Mouse (Mus musculus): ENCODE results near the gene Btbd9. TPM values are rescaled to one million over a fixed set of nuclear protein-coding genes. Genes with fewer than 3 reads are reported as not detected.
A peak's percentile ranks its signal among the peaks of the same experiment; 100 is the strongest.

Gene Btbd9
- polyA plus RNA-seq, 1 experiment from 2014 or later: 27.6 TPM

DNA sequence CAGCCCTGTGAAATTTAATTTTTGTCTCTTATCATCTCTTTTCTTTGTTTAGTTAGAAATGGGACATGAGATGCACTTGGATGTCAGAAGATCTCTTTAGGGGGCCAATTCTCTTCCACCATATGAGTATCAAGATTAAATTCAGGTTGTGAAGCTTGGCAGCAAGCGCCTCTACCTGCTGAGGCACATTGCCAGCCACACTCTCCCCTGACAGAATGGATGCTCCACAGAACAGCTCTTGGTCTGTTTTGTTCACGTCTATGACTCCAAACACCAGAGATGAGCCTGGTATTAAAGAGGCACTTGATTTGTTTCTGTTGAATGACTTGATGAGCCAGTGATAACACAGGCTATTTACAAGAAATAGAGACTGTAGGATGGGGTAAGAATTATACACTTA is 13.5 kb downstream of the Btbd9 start:
- ATAC-seq (no peak), DNase-seq (ENCODE audit: low read depth, low spot score) (no peak)
- ChIA-PET POLR2A (no interaction called here), CTCF (no interaction called here)
- TF ChIP-seq CTCF (IDR thresholded peaks at IDR 0.05): no peak
- in situ Hi-C loops (cut with MboI; ENCODE audit: low pct_unique_long_range_greater_than_20kb): no loop called here
- no peaks in the 10 kb centered on the region for H3K27me3 ChIP-seq

DNA sequence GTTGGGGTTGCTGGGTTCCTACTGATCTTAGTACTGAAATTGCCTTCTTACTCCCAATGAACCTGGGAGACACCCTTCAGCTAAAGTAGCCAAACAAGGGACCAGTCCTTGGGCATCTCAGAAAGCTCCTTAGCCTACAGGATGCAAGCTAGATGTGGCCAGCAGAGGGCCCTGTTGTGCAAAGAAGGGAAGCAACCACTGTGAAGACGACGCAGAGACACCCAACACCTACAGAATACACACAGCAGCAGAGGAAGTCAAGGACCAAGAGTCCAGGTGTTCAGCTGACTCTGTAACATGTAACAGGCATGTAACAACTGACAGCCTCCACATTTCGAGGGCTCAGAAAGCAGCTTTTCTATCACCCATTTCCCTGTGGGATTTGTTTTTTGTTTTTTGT is 16.8 kb downstream of the Btbd9 start:
- DNase-seq (ENCODE audit: low read depth, low spot score): no peak
- ATAC-seq: peak; percentile 55
- CTCF ChIA-PET: interaction anchor here (0.7 to 3.1 kb wide), 16 partner anchors 9 to 122 kb away, joined by 3 to 21 read pairs (median 4); no protein-coding TSS in a partner anchor
- in situ Hi-C loops (cut with MboI; ENCODE audit: low pct_unique_long_range_greater_than_20kb): loop anchor here (5.0 kb wide), 1 partner anchor 123 kb away; no protein-coding TSS in a partner anchor
- POLR2A ChIA-PET: interaction anchor here (1.1 to 1.7 kb wide), 2 partner anchors 10 to 30 kb away, joined by 3 to 5 read pairs; no protein-coding TSS in a partner anchor
- H3K27me3 ChIP-seq: no peaks in the 10 kb centered on the region
- TF ChIP-seq CTCF (IDR thresholded peaks at IDR 0.05): peak; percentile 94

DNA sequence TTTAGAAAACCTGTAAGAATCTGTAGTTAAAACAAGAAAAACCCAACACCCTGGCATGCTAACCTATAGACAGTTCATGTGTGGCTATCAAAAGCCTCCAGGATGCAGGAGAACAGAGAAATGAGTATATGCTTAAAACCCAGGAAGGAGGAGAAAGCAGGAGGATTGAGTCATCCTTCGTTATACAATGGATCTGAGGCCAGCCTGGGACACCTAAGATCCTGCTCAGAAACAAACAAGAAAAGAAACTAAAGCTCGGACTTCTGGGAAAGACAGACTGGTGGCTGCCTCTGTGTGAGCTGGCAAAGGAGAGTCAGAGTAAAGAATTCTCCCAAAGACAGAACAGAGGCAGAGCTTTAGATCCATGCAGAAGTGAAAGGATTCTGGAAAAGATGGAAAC is 17.7 kb downstream of the Btbd9 start:
- DNase-seq (ENCODE audit: low read depth, low spot score): no peak
- TF ChIP-seq CTCF (IDR thresholded peaks at IDR 0.05): no peak
- CTCF ChIA-PET: interaction anchor here (0.8 to 3.1 kb wide), 13 partner anchors 9 to 123 kb away, joined by 3 to 21 read pairs (median 4); no protein-coding TSS in a partner anchor
- no peak for ATAC-seq
- in situ Hi-C loops (cut with MboI; ENCODE audit: low pct_unique_long_range_greater_than_20kb): loop anchor here (5.0 kb wide), 1 partner anchor 124 kb away; no protein-coding TSS in a partner anchor
- H3K27me3 ChIP-seq: no peaks in the 10 kb centered on the region
- POLR2A ChIA-PET: interaction anchor here (0.6 to 1.7 kb wide), 3 partner anchors 9 to 457 kb away, joined by 3 to 5 read pairs (median 3); no protein-coding TSS in a partner anchor

DNA sequence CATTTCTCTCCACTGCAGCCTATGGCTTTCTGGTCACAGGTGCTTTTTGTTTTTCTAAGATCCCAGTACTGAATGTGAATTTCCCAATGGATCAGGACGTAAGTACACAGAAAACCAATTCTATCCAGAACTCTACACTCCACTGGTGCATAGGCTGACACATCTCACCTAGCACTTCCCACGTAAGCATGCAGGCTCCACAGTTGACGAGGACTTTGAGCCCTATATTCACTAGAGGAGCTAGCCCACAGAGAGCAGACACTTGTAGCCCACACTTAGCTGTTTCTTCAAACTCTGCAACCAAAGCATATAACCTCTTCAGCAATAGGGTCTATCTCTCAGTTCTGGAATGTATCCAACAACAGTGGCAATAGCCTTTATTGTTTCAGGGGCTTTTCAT is 19.8 kb downstream of the Btbd9 start:
- ChIA-PET CTCF (interaction anchor here (1.3 kb wide), 1 partner anchor 32 kb away, joined by 5 read pairs; no protein-coding TSS in a partner anchor), POLR2A (no interaction called here)
- TF ChIP-seq CTCF (IDR thresholded peaks at IDR 0.05): no peak
- no peaks in the 10 kb centered on the region for H3K27me3 ChIP-seq
- DNase-seq (ENCODE audit: low read depth, low spot score) (no peak), ATAC-seq (no peak)
- in situ Hi-C loops (cut with MboI; ENCODE audit: low pct_unique_long_range_greater_than_20kb): loop anchor here (5.0 kb wide), 1 partner anchor 126 kb away; no protein-coding TSS in a partner anchor

DNA sequence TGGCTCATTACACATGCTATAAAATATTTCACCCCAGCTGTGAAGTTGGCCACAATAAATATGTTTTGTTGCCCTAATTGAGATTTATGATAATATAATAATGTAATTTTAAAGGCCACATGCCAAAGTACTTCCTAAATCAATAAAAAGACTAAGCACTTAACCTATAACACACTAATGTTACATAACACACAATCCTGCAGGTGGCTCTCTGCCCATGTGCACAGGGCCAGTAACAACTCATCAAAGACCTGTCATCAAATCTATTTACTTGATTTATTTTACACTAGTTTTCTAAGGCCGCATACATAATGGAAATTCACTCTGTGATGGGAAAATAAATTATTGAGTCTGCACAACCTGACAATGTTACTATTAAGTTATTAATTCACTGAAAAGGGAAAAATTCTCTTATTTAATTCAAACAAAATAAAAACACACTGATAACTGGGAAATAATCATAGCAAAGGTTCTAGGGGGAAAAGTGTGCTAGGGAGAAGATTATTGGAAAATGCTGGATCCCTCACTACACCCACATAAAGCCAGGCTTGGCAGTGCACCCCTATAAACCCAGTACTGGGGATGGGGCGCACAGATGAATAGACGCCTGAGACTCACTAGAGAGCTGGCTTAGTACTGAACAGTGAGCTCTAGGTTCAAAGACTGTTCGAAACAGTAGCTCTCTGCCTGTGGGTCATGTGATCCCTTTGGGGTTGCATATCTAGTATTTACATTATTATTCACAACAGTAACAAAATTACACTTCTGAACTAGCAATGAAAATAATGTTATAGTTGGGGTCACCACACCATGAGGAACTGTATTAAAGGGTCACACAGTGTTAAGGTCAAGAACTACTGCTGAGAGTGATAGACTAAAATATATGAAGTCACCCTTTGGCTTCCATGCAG is 23.0 kb downstream of the Btbd9 start:
- no peak for TF ChIP-seq CTCF (IDR thresholded peaks at IDR 0.05)
- DNase-seq (ENCODE audit: low read depth, low spot score): no peak
- CTCF ChIA-PET: interaction anchor here (0.9 to 1.2 kb wide), 3 partner anchors 32 to 43 kb away, joined by 3 to 4 read pairs (median 3); no protein-coding TSS in a partner anchor
- no peak for ATAC-seq
- no peaks in the 10 kb centered on the region for H3K27me3 ChIP-seq
- in situ Hi-C loops (cut with MboI; ENCODE audit: low pct_unique_long_range_greater_than_20kb): no loop called here
- POLR2A ChIA-PET: interaction anchor here (0.7 kb wide), 1 partner anchor 11 kb away, joined by 4 read pairs; no protein-coding TSS in a partner anchor

DNA sequence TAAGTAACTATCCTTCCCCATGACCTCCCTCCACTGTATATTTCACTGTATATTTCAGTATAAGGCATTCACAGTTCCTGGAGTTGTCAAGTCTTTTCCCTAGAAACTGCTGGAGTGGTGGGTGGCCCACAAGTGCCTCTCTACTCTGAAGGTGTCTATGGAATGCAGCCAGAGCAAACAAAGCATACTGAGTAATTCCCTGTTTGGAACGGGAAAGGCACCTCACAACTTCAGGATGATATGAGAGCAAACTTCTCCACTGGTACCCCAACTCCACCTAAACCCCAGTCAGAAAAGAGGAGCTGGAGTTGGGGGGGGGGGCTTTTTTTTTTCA is 25.5 kb downstream of the Btbd9 start:
- ChIA-PET POLR2A (no interaction called here), CTCF (interaction anchor here (1.0 to 1.9 kb wide), 2 partner anchors 10 to 22 kb away, joined by 3 to 4 read pairs; no protein-coding TSS in a partner anchor)
- ATAC-seq: peak; percentile 69
- TF ChIP-seq CTCF (IDR thresholded peaks at IDR 0.05): no peak
- in situ Hi-C loops (cut with MboI; ENCODE audit: low pct_unique_long_range_greater_than_20kb): no loop called here
- DNase-seq (ENCODE audit: low read depth, low spot score): no peak
- H3K27me3 ChIP-seq: no peaks in the 10 kb centered on the region

DNA sequence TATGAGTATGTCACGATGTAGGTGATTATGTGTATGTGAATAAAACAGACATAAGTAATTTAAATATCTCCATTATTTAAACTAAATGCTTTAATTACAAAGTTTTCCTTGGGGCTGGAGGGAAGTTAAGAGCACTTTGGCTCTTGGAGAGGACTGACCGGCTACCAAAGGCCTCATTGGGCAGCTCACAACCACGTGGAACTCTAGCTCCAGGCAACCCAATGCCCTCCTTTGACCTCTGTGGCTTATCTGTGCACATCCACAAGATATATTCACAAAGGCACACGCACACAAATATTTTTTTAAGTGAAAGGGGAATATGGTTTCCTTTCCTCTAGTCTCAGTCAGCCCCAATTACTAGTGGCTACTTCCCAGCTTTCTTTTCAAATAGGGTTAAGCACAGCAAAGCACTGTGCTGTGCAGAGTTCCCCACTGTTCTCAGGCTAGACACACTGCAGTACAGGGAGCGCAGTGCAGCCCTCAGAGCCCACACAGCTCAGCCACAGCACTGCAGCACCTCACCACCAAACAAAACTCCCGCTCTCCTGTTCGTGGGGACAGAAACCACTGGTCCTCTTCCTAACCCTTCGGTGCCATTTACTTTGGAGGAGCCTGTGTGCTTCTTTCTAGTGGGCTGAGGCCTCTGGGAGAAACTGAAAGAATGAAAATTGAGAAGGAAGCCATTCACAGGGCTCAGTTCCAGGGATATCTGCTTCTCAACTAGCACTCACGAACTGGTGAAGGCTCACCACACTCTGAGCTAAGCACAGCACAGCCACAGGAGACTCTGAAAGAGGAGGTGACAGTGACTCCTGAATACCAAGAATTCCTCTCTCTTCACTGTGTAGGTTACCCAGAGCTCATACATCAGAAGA is 26.2 kb downstream of the Btbd9 start:
- in situ Hi-C loops (cut with MboI; ENCODE audit: low pct_unique_long_range_greater_than_20kb): no loop called here
- ChIA-PET POLR2A (interaction anchor here (0.5 to 1.3 kb wide), 2 partner anchors 9 to 16 kb away, joined by 3 to 5 read pairs; no protein-coding TSS in a partner anchor), CTCF (interaction anchor here (1.0 to 1.6 kb wide), 4 partner anchors 9 to 58 kb away, joined by 3 to 10 read pairs (median 3); no protein-coding TSS in a partner anchor)
- TF ChIP-seq CTCF (IDR thresholded peaks at IDR 0.05): no peak
- H3K27me3 ChIP-seq: no peaks in the 10 kb centered on the region
- DNase-seq (ENCODE audit: low read depth, low spot score) (no peak), ATAC-seq (peak; percentile 41)

DNA sequence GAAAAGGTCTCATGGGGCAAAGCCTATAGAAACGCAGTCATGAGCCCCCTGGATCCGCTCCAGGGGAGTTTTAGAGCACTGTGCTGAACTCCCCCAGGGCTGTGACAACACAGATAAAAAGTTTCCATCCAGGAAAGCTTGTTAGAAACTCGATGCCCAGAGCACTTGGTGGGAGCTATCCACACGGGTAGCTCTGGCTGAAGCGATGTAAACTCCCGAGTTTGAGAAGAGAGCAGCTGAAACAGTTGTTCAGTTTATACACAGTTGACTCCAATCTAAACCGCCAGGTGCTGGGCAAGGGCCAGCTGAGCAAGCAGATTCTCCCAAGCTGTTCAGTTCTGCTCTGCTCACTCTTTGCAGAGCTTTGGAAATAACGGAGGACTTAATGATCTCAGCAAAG is 37.2 kb downstream of the Btbd9 start:
- H3K27me3 ChIP-seq: no peaks in the 10 kb centered on the region
- in situ Hi-C loops (cut with MboI; ENCODE audit: low pct_unique_long_range_greater_than_20kb): no loop called here
- TF ChIP-seq CTCF (IDR thresholded peaks at IDR 0.05): no peak
- POLR2A ChIA-PET: interaction anchor here (0.5 kb wide), 1 partner anchor 22 kb away, joined by 4 read pairs; no protein-coding TSS in a partner anchor
- DNase-seq (ENCODE audit: low read depth, low spot score) (no peak), ATAC-seq (no peak)
- CTCF ChIA-PET: interaction anchor here (1.4 kb wide), 1 partner anchor 11 kb away, joined by 3 read pairs; no protein-coding TSS in a partner anchor

DNA sequence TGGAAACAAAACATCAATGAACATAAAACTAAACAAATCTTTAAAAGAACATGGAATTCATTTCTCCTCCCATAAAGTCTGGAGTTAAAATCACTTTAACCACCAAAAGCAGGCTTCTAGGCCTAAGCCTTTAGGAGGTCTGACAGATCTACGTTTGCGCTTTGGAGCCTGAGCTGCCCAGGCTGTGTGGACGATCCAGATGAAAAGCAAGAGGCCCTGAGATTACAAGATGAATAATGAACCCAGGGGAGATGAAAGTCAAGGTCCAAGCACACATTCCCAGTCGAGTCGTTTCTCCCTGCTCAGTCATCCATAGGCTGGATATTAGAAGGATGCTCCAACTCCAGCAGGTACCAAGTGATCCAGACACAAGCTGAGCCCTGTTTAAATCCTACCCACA is 39.6 kb downstream of the Btbd9 start:
- no peaks in the 10 kb centered on the region for H3K27me3 ChIP-seq
- in situ Hi-C loops (cut with MboI; ENCODE audit: low pct_unique_long_range_greater_than_20kb): no loop called here
- no peak for TF ChIP-seq CTCF (IDR thresholded peaks at IDR 0.05)
- CTCF ChIA-PET: interaction anchor here (0.7 to 1.6 kb wide), 3 partner anchors 15 to 389 kb away, joined by 3 to 5 read pairs (median 3); no protein-coding TSS in a partner anchor
- ATAC-seq (no peak), DNase-seq (ENCODE audit: low read depth, low spot score) (no peak)
- POLR2A ChIA-PET: no interaction called here

DNA sequence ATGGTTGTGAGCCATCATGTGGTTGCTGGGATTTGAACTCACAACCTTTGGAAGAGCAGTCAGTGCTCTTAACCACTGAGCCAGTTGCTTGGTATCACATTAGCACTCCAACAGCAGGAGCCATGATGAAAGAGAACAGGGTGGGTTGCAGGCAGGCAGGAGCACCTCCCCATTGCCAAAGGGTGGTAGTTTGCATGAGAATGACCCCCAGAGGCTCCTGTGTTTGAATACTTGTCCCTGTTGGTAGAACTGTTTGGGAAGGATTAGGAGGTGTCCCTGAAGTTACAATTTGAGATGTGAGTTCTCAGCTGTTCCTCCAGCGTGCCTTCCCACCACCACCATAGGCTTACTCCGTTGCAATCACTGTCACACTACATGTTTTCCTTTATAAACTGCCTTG is 43.2 kb downstream of the Btbd9 start:
- in situ Hi-C loops (cut with MboI; ENCODE audit: low pct_unique_long_range_greater_than_20kb): no loop called here
- H3K27me3 ChIP-seq: no peaks in the 10 kb centered on the region
- ChIA-PET POLR2A (no interaction called here), CTCF (interaction anchor here (1.6 kb wide), 1 partner anchor 35 kb away, joined by 3 read pairs; no protein-coding TSS in a partner anchor)
- no peak for TF ChIP-seq CTCF (IDR thresholded peaks at IDR 0.05)
- DNase-seq (ENCODE audit: low read depth, low spot score): no peak
- no peak for ATAC-seq
